ENCODE assay signal across 30 mouse cellular contexts in genomic region chr12:71848037-71848776, GRCm38 (mm10). TPM values are rescaled to one million over a fixed set of nuclear protein-coding genes. Genes with fewer than 3 reads are reported as not detected.
DNase-seq lines count a peak whose midpoint lies in the region; ATAC-seq and TF ChIP-seq lines count a peak whose summit lies in the region.
"Had no signal": no experiment of that assay in that cellular context is flagged by ENCODE, and none has a peak within 500 bp of the region (broad histone marks: within the 10 kb centered on the region; RNA-seq: fewer than 3 reads in every experiment).

No protein-coding gene starts in this region.

- no peak for TF ChIP-seq CTCF in heart, adult 2 months (IDR thresholded peaks at IDR 0.05)
- no peak for TF ChIP-seq CTCF in liver, postnatal 0 days (IDR thresholded peaks at IDR 0.05; ENCODE audit: low read depth)

- DNase-seq in embryo, embryonic 10 days (ENCODE audit: low spot score) = peak; percentile 42
- no peak for DNase-seq in embryo, embryonic 11 days
- no peak for DNase-seq in heart, adult 2 months
- DNase-seq in heart, adult 8-10 months (ENCODE audit: low spot score) = no peak
- DNase-seq in heart, postnatal 10 days = no peak
- DNase-seq in liver, postnatal 0 days = no peak
- no peak for DNase-seq in liver
- DNase-seq: adrenal gland, adult 2 months; adrenal gland, postnatal 36 days; cerebellum, adult 2 months; cerebellum, postnatal 14 days; gastrocnemius, postnatal 10 days; kidney, adult 8-10 months; kidney, postnatal 4 days; lung, postnatal 36 days; spleen, adult 18-20 months; thymus, postnatal 14 days had no signal

- no peak overlapping the region for H3K9ac ChIP-seq in heart, adult 2 months (ENCODE audit: low read depth, low read length)
- no peak overlapping the region for H3K9ac ChIP-seq in heart, embryonic 15.5 days
- H3K9ac ChIP-seq in liver, postnatal 0 days (replicated peaks) = no peak overlapping the region
- H3K9ac ChIP-seq: embryonic facial prominence, embryonic 13.5 days; forebrain, embryonic 15.5 days; hindbrain, embryonic 13.5 days; limb, embryonic 15.5 days had no signal

- H3K4me3 ChIP-seq in heart, adult 2 months = no peak overlapping the region
- H3K4me3 ChIP-seq in heart, embryonic 15.5 days = no peak overlapping the region
- no peak overlapping the region for H3K4me3 ChIP-seq in liver, postnatal 0 days (ENCODE audit: low read depth, low read length)
- H3K4me3 ChIP-seq: embryonic facial prominence, embryonic 13.5 days; forebrain, embryonic 10.5 days; forebrain, embryonic 15.5 days; hindbrain, embryonic 13.5 days; limb, embryonic 10.5 days; limb, embryonic 15.5 days had no signal

- intact Hi-C loops in heart, adult 2 months (cut with DNase I) = no loop called here
- intact Hi-C loops in heart, postnatal 10 days (cut with DNase I) = no loop called here

- WGBS in heart, adult 2 months = 58% methylated on average over 5 of the region's 5 CpGs
- 31% methylated on average over 5 of the region's 5 CpGs for WGBS in heart, embryonic 15.5 days
- WGBS in liver, postnatal 0 days (ENCODE audit: insufficient replicate concordance) = 64% methylated on average over 5 of the region's 5 CpGs

- no peak for TF ChIP-seq EP300 in heart, adult 2 months (IDR thresholded peaks at IDR 0.05; ENCODE audit: insufficient read depth, low read depth, low read length)
- no peak for TF ChIP-seq EP300 in liver, postnatal 0 days (IDR thresholded peaks at IDR 0.05; ENCODE audit: low read depth)

- no peak for TF ChIP-seq POLR2A in heart, adult 2 months (IDR thresholded peaks at IDR 0.05; ENCODE audit: insufficient read depth, low read depth, low read length)

- no peak for ATAC-seq in heart, embryonic 15.5 days (replicated peaks; ENCODE audit: insufficient number of reproducible peaks, insufficient read depth, low FRiP score, low read depth)
- no peak for ATAC-seq in liver, postnatal 0 days
- ATAC-seq: activated CD4-positive, CD25-positive, alpha-beta regulatory T cell, adult 4 months; forebrain, embryonic 15.5 days; intestine, embryonic 16.5 days; midbrain, embryonic 16.5 days had no signal

- peaks cover 13% of the 10 kb centered on the region for H3K36me3 ChIP-seq in heart, adult 2 months (ENCODE audit: control insufficient read depth, insufficient read depth, low read length)
- no peaks in the 10 kb centered on the region for H3K36me3 ChIP-seq in heart, embryonic 15.5 days
- no peaks in the 10 kb centered on the region for H3K36me3 ChIP-seq in liver, postnatal 0 days (replicated peaks; ENCODE audit: insufficient read depth, low read length)
- H3K36me3 ChIP-seq: embryonic facial prominence, embryonic 13.5 days; forebrain, embryonic 10.5 days; forebrain, embryonic 15.5 days; hindbrain, embryonic 13.5 days; limb, embryonic 10.5 days; limb, embryonic 15.5 days had no signal

- H3K4me1 ChIP-seq in heart, adult 2 months (ENCODE audit: control insufficient read depth, insufficient read depth, low read length) = peaks cover 10% of the 10 kb centered on the region
- H3K4me1 ChIP-seq in heart, embryonic 15.5 days (replicated peaks) = peaks cover 48% of the 10 kb centered on the region
- peaks cover 14% of the 10 kb centered on the region for H3K4me1 ChIP-seq in liver, postnatal 0 days (ENCODE audit: insufficient read depth)

- H3K4me2 ChIP-seq in heart, embryonic 15.5 days = no peak overlapping the region
- H3K4me2 ChIP-seq in liver, postnatal 0 days (ENCODE audit: low read depth, low read length) = peak overlapping the region; percentile 22; the same call in 1 of the 2 replicates
- H3K4me2 ChIP-seq: embryonic facial prominence, embryonic 13.5 days; forebrain, embryonic 15.5 days; hindbrain, embryonic 13.5 days; limb, embryonic 15.5 days; midbrain, embryonic 11.5 days had no signal

- no peaks in the 10 kb centered on the region for H3K27me3 ChIP-seq in heart, adult 2 months (ENCODE audit: control insufficient read depth, insufficient read depth, low read length)
- no peaks in the 10 kb centered on the region for H3K27me3 ChIP-seq in heart, embryonic 15.5 days
- H3K27me3 ChIP-seq in liver, postnatal 0 days (ENCODE audit: insufficient read depth, low read length) = no peaks in the 10 kb centered on the region
- H3K27me3 ChIP-seq: CH12.LX; embryonic facial prominence, embryonic 13.5 days; forebrain, embryonic 15.5 days; hindbrain, embryonic 13.5 days; limb, embryonic 15.5 days had no signal

- no peaks in the 10 kb centered on the region for H3K9me3 ChIP-seq in heart, embryonic 15.5 days (replicated peaks)
- no peaks in the 10 kb centered on the region for H3K9me3 ChIP-seq in liver, postnatal 0 days (ENCODE audit: low read length)
- H3K9me3 ChIP-seq: embryonic facial prominence, embryonic 13.5 days; forebrain, embryonic 10.5 days; forebrain, embryonic 15.5 days; hindbrain, embryonic 13.5 days; limb, embryonic 10.5 days; limb, embryonic 15.5 days had no signal

- H3K27ac ChIP-seq in heart, adult 2 months = peak overlapping the region; percentile 21; the same call in 1 of the 2 replicates
- H3K27ac ChIP-seq in heart, embryonic 15.5 days = peak overlapping the region; percentile 18; the same call in 1 of the 2 replicates
- H3K27ac ChIP-seq in liver, postnatal 0 days (ENCODE audit: low read depth) = peak overlapping the region; percentile 53
- H3K27ac ChIP-seq: embryonic facial prominence, embryonic 13.5 days; forebrain, embryonic 10.5 days; forebrain, embryonic 15.5 days; hindbrain, embryonic 13.5 days; kidney, postnatal 0 days; limb, embryonic 10.5 days; limb, embryonic 15.5 days had no signal

- peaks cover 4% of the 10 kb centered on the region for H3K79me2 ChIP-seq in heart, adult 2 months (replicated peaks; ENCODE audit: control insufficient read depth, insufficient read depth, low read length)

RNA-seq across cellular contexts. Expression of gene Daam1, which starts 17.3 kb away (rescaled TPM):
- total RNA-seq in heart, adult 2 months (2021) = 10 to 100 TPM; 67.2 to 77.6 TPM
- polyA plus RNA-seq in heart, adult 2 months (2012; rRNA removed) = 13.1 and 23.9 TPM in 2 replicates
- total RNA-seq in heart, adult 8-10 months (2022) = 10 to 100 TPM; 63.9 to 82.9 (median 76.6) TPM
- 20.9 and 21.4 TPM in 2 replicates for polyA plus RNA-seq in heart, embryonic 15.5 days (2015; fragmentation: Nextera tagmentation; extraction: Ambion mirVana)
- total RNA-seq in heart, postnatal 10 days (2021) = 10 to 100 TPM; 70.7 to 86.4 TPM
- polyA plus RNA-seq in liver, postnatal 0 days (2015; fragmentation: Nextera tagmentation; extraction: Ambion mirVana) = 3.6 and 4.5 TPM in 2 replicates
